Comparison of ENCODE assay signal across 10 mouse cellular contexts in the genomic region with DNA sequence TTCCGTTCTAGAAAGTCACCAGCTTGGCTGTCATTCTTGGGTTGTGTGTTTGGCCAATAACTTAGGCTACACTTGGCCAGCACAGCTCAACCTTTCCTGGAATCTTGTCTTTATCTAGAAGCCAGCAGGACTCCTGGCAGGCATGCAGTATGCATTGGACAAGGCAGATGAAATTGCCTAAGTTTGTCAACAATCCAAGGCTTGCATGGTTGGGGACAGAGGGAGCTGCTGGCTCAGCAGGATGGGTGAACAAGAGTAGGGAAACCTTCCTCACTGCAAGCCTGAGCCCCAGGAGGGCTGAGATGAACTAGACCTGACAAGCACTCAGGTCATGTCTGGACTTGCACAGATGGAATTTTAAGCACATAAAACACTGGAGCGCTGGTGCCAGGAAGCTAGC.
A peak's percentile ranks its signal among the peaks of the same experiment; 100 is the strongest.
DNase-seq lines count a peak whose midpoint lies in the region; ATAC-seq lines count a peak whose summit lies in the region.
"Had no signal": no experiment of that assay in that cellular context is flagged by ENCODE, and none has a peak within 500 bp of the region (broad histone marks: within the 10 kb centered on the region; RNA-seq: fewer than 3 reads in every experiment).

No protein-coding gene starts in this region.

- H3K36me3 ChIP-seq in forebrain, embryonic 16.5 days (ENCODE audit: control insufficient read depth, insufficient read depth): no peaks in the 10 kb centered on the region
- H3K36me3 ChIP-seq in forebrain, embryonic 13.5 days (ENCODE audit: poor library complexity, severe bottlenecking): no peaks in the 10 kb centered on the region
- H3K36me3 ChIP-seq in midbrain, embryonic 14.5 days (ENCODE audit: control insufficient read depth, insufficient read depth, low read length): no peaks in the 10 kb centered on the region
- H3K36me3 ChIP-seq: neural tube, embryonic 12.5 days had no signal

- H3K27ac ChIP-seq in forebrain, embryonic 16.5 days (ENCODE audit: low read length): no peak overlapping the region
- no peak overlapping the region for H3K27ac ChIP-seq in forebrain, embryonic 13.5 days
- no peak overlapping the region for H3K27ac ChIP-seq in midbrain, embryonic 14.5 days (replicated peaks; ENCODE audit: low read depth, low read length)
- H3K27ac ChIP-seq: neural tube, embryonic 12.5 days had no signal

- ATAC-seq in forebrain, embryonic 16.5 days: 0 out of 2 replicates have a peak, but pooled peaks have one; percentile 32
- no peak for ATAC-seq in forebrain, embryonic 13.5 days
- no peak for ATAC-seq in CD4-positive, CD25-positive, alpha-beta regulatory T cell, adult 4 months
- ATAC-seq in midbrain, embryonic 14.5 days (ENCODE audit: low FRiP score, low TSS enrichment): no peak

- H3K9ac ChIP-seq in forebrain, embryonic 16.5 days (replicated peaks; ENCODE audit: low read depth, low read length): no peak overlapping the region
- H3K9ac ChIP-seq in forebrain, embryonic 13.5 days: no peak overlapping the region
- H3K9ac ChIP-seq in midbrain, embryonic 14.5 days (replicated peaks; ENCODE audit: low read length): no peak overlapping the region
- H3K9ac ChIP-seq: neural tube, embryonic 12.5 days had no signal

- H3K4me3 ChIP-seq in forebrain, embryonic 16.5 days (replicated peaks; ENCODE audit: low read length): no peak overlapping the region
- no peak overlapping the region for H3K4me3 ChIP-seq in forebrain, embryonic 13.5 days
- no peak overlapping the region for H3K4me3 ChIP-seq in midbrain, embryonic 14.5 days (replicated peaks; ENCODE audit: low read depth, low read length)
- H3K4me3 ChIP-seq: neural tube, embryonic 12.5 days had no signal

- H3K9me3 ChIP-seq in forebrain, embryonic 16.5 days (ENCODE audit: control insufficient read depth, low read length): peaks cover 3% of the 10 kb centered on the region; the same call in 1 of the 2 replicates
- no peaks in the 10 kb centered on the region for H3K9me3 ChIP-seq in forebrain, embryonic 13.5 days (replicated peaks)
- no peaks in the 10 kb centered on the region for H3K9me3 ChIP-seq in midbrain, embryonic 14.5 days (ENCODE audit: control insufficient read depth, low read length)

- no peak overlapping the region for H3K4me2 ChIP-seq in forebrain, embryonic 16.5 days (ENCODE audit: low read length)
- H3K4me2 ChIP-seq in forebrain, embryonic 13.5 days: no peak overlapping the region
- no peak overlapping the region for H3K4me2 ChIP-seq in midbrain, embryonic 14.5 days (ENCODE audit: low read length)
- H3K4me2 ChIP-seq: neural tube, embryonic 12.5 days had no signal

- 79% methylated on average over 2 of the region's 2 CpGs for WGBS in forebrain, embryonic 16.5 days
- WGBS in forebrain, embryonic 13.5 days: 82% methylated on average over 2 of the region's 2 CpGs
- WGBS in midbrain, embryonic 14.5 days: 87% methylated on average over 2 of the region's 2 CpGs

- H3K27me3 ChIP-seq in forebrain, embryonic 16.5 days (replicated peaks; ENCODE audit: control insufficient read depth, insufficient read depth, low read length): no peaks in the 10 kb centered on the region
- no peaks in the 10 kb centered on the region for H3K27me3 ChIP-seq in forebrain, embryonic 13.5 days
- H3K27me3 ChIP-seq in midbrain, embryonic 14.5 days (ENCODE audit: control insufficient read depth, insufficient read depth, low read length): no peaks in the 10 kb centered on the region
- H3K27me3 ChIP-seq: neural tube, embryonic 12.5 days had no signal

- H3K4me1 ChIP-seq in forebrain, embryonic 16.5 days (replicated peaks; ENCODE audit: control insufficient read depth, insufficient read depth, low read length): peaks cover 20% of the 10 kb centered on the region
- peaks cover 23% of the 10 kb centered on the region for H3K4me1 ChIP-seq in forebrain, embryonic 13.5 days
- no peaks in the 10 kb centered on the region for H3K4me1 ChIP-seq in midbrain, embryonic 14.5 days (ENCODE audit: control insufficient read depth, insufficient read depth, low read length)

- intact Hi-C loops in heart, postnatal 36 days (cut with DNase I): loop anchor here (2.0 kb wide), 1 partner anchor 37 kb away; no protein-coding TSS in a partner anchor

- DNase-seq in Muller cell, postnatal 12 days (ENCODE audit: inconsistent ontology term): peak; percentile 89
- DNase-seq in cerebellum, postnatal 14 days: peak; percentile 69 to 77
- DNase-seq in heart, postnatal 36 days: peak; percentile 66 to 72
- DNase-seq in midbrain, embryonic 14.5 days: no peak
- no peak for DNase-seq in spleen, postnatal 10 days (ENCODE audit: low spot score in 2 of 2)
- DNase-seq: B cell, adult 2 months had no signal

Comparison
In these comparisons a context has a peak if more than half of its experiments do, and no peak if none do; other contexts are left out.
1. DNase-seq: peak in Muller cell, postnatal 12 days (single experiment), cerebellum, postnatal 14 days (2 of 2) and heart, postnatal 36 days (2 of 2); none in midbrain, embryonic 14.5 days (single experiment) and spleen, postnatal 10 days (0 of 2).